Mouse (Mus musculus): Measurements from ENCODE around the gene Dlx1.

- TF ChIP-seq POLR2A (IDR thresholded peaks at IDR 0.05; ENCODE audit: low read depth, low read length) (no peak), CTCF (IDR thresholded peaks at IDR 0.05; ENCODE audit: extremely low read depth, insufficient read depth, insufficient read length, insufficient replicate concordance) (no peak)
These were observed 3.1 kb upstream of the Dlx1 start for GRCm38 (mm10) chr2:71524763-71525162.

Measured in spleen, adult 2 months (tissue).